Mouse (Mus musculus) midbrain, embryonic 16.5 days (tissue): ENCODE measurements at regions not wholly inside any gene's neighbourhood (a gene's known extent, or its start where the extent isn't known, plus 50 kb on each side); places are given as distances from the start of the nearest gene placed in this dataset.

Experiments
- ATAC-seq: fragments of 200-750 bp; cut with Nextera tagmentation; 2 replicates; pipeline ENCODE4 v1.8.0; 2017; ENCODE audit warnings: moderate TSS enrichment
- H3K27ac ChIP-seq: fragments of 300-500 bp; sonication (generic); 2 replicates; pipeline ENCODE4 v1.5.1; 2014; ENCODE audit warnings: mild to moderate bottlenecking, low read length, mixed read lengths
- H3K27me3 ChIP-seq: fragments of 300-500 bp; sonication (generic); 2 replicates; pipeline ENCODE4 v1.6.1; 2014; ENCODE audit warnings: low read depth, low read length, mixed read lengths; ENCODE audit not compliant: control insufficient read depth, insufficient read depth
- H3K36me3 ChIP-seq: fragments of 300-500 bp; sonication (generic); 2 replicates; pipeline ENCODE4 v1.6.1; 2014; ENCODE audit warnings: mild to moderate bottlenecking, low read length, moderate library complexity, mixed read lengths; ENCODE audit not compliant: control insufficient read depth, insufficient read depth
- H3K4me1 ChIP-seq: fragments of 300-500 bp; sonication (generic); 2 replicates; pipeline ENCODE4 v1.6.1; 2014; ENCODE audit warnings: mild to moderate bottlenecking, low read length, mixed read lengths; ENCODE audit not compliant: control insufficient read depth, insufficient read depth
- H3K4me2 ChIP-seq: fragments of 300-500 bp; sonication (generic); 2 replicates; pipeline ENCODE4 v1.6.1; 2014; ENCODE audit warnings: mild to moderate bottlenecking, low read length, mixed read lengths
- H3K4me3 ChIP-seq: fragments of 300-500 bp; sonication (generic); 2 replicates; pipeline ENCODE4 v1.5.1; 2014; ENCODE audit warnings: low read depth, mild to moderate bottlenecking, low read length, moderate library complexity, mixed read lengths
- H3K9ac ChIP-seq: fragments of 300-500 bp; sonication (generic); 2 replicates; pipeline ENCODE4 v1.6.1; 2014; ENCODE audit warnings: low read depth, low read length, mixed read lengths
- H3K9me3 ChIP-seq: fragments of 300-500 bp; sonication (generic); replicated peaks from 2 replicates; pipeline ENCODE4 v1.6.1; 2014; ENCODE audit warnings: mild to moderate bottlenecking, low read length, mixed read lengths; ENCODE audit not compliant: control insufficient read depth, poor library complexity, severe bottlenecking
- WGBS: fragments of 180-500 bp; shearing (Covaris S2); extraction: QIAGEN DNeasy Blood & Tissue Kit; methylation state at CpG from one replicate; pipeline ENCODE4 v1.1.7; 2014; 5-methylcytosine and 5-hydroxymethylcytosine counted together

DNA sequence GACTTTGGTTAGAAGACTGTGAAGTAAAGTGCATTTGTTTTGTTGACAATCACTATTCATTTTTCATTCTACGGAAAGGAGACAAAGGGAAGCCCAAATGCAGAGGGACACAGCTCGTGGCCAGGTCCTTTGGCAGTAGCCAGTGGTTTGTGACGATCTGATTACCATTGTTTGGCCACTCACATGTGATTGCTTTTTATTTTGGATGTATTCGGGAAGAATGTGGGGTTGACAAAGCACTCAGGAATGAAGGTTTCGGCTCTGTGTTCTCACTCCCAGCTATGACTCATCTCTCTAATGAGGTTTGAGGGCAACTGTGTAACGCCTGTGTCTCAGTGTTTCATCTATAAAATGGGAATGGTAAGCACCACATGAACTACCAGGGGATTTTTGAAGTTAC, 234.5 kb upstream of the Gm15217 start:
- Histone ChIP-seq H3K4me3 (no peak overlapping the region), H3K27ac (no peak overlapping the region), H3K36me3 (no peaks in the 10 kb centered on the region), H3K4me1 (no peaks in the 10 kb centered on the region; the same call in 1 of the 2 replicates), H3K9me3 (no peaks in the 10 kb centered on the region), H3K9ac (no peak overlapping the region), H3K4me2 (no peak overlapping the region), H3K27me3 (no peaks in the 10 kb centered on the region)
- 45% methylated on average over 6 of the region's 6 CpGs for WGBS
- no peak for ATAC-seq

DNA sequence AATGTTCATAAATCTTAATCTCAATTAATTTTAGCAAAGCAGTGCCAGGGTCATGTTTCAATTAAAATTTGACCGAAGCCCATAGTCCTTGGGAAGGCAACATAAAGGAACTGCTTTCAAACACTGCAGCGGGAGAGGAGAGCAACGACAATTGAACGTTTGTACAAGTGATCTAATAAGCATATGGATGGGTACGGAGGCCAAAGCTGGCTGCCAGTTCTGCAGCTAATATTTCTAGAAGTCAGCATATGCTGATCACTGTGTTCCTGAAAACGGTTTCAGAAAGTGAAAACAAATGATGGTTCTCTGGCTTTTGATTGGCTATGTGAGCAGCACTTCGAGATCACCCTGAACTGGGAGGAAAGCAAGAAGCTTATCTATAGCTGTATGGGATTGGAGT, 233.6 kb upstream of the Gm15217 start:
- Histone ChIP-seq H3K4me2 (no peak overlapping the region), H3K4me1 (no peaks in the 10 kb centered on the region; the same call in 1 of the 2 replicates), H3K27me3 (no peaks in the 10 kb centered on the region)

DNA sequence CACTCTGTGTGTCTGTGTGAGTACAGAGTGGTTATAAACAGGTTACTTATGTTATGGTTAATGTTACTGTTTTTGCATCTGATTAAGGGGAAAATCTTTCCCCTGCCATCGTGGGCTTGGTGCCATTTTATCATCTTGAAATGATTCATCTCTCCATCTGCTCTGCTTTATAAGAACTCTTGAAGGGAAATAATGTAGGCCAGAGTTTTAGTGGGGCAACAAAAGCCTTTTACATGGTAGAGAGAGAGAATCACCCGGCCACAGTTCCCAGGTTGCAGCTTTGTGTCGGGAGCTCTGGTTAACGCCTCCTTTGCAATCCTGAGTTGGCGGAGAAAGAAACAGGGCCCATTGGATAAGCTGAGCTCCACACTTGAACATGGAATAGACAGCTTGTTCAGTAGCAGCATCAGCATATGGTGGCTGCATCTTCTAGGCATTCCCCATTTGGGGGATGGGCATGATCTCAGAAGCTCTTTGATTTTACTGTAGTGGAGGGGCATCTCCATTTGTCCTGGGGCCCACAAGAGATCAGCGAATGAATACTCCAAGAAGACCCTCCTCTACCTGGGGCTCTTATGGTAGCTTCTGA, 230.0 kb upstream of the Gm15217 start:
- Histone ChIP-seq H3K36me3 (no peaks in the 10 kb centered on the region), H3K27me3 (no peaks in the 10 kb centered on the region), H3K9ac (no peak overlapping the region), H3K4me1 (no peaks in the 10 kb centered on the region; the same call in 1 of the 2 replicates), H3K27ac (no peak overlapping the region), H3K4me2 (no peak overlapping the region), H3K9me3 (no peaks in the 10 kb centered on the region), H3K4me3 (no peak overlapping the region)
- no peak for ATAC-seq
- WGBS, result 79% methylated on average over 6 of the region's 6 CpGs

More for the DNA sequence above, 233.6 kb upstream of the Gm15217 start:
- ATAC-seq, result no peak
- Histone ChIP-seq H3K27ac (no peak overlapping the region), H3K9me3 (no peaks in the 10 kb centered on the region), H3K36me3 (no peaks in the 10 kb centered on the region), H3K4me3 (no peak overlapping the region), H3K9ac (no peak overlapping the region)
- WGBS, result 47% methylated on average over 7 of the region's 7 CpGs

DNA sequence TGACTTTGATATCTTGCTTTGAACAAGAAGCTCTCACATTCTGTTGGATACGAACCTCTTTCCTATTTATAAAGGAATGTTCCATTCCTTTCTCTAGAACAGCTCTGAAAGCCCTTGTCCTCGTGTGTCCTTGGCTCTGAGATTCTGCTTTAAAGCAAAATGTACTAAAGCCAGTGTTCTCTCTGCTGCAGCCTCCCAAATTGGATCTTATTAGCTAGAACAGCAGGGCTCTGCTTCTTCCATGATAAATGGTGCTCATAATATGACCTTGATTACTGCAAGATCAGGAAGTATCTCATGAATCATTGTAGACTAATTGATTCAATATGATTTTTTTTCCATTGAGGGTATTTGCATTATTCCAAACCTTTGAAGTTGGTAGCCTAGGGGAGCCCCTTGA, 220.5 kb upstream of the Gm15217 start:
- no peaks in the 10 kb centered on the region for H3K27me3 ChIP-seq
- no peaks in the 10 kb centered on the region for H3K4me1 ChIP-seq
- no peak overlapping the region for H3K27ac ChIP-seq
- no peak overlapping the region for H3K4me3 ChIP-seq
- 72% methylated on average over 2 of the region's 2 CpGs for WGBS
- H3K9me3 ChIP-seq, result no peaks in the 10 kb centered on the region
- no peak overlapping the region for H3K4me2 ChIP-seq
- no peaks in the 10 kb centered on the region for H3K36me3 ChIP-seq
- no peak for ATAC-seq
- H3K9ac ChIP-seq, result no peak overlapping the region

DNA sequence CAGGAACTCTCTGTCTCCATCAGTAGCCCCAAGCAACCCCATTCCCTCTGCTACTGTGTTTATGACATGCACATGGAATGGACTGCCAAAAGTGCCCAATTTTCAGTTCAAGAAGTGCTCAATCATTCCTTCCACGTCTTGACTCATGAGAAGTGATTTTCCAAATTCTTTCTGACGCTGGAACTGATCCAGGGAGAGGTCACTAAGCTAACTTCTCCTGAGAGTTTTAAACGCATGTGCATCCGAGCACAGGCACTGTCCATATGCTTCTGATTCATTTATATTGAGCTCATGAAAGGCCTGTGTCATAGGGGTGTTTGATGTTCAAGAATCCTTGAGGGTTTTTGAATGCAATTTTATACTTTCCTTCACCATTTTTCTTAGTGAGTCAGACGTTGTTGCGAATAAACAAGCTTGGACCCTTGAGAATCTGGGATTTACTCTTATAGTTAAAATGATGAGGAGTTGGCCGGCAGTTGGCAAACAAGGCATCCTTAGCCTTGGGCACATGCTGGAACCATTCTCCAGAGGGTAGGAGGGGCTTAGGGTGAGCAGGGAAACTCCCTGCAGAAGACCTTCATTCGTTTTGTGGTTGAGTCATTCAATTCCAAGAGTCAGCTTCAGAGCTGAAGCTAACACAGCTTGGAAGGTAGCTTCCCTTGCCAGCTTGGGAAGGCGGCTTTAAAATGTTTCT, 206.9 kb upstream of the Gm15217 start:
- no peak overlapping the region for H3K4me3 ChIP-seq
- no peaks in the 10 kb centered on the region for H3K9me3 ChIP-seq
- no peaks in the 10 kb centered on the region for H3K36me3 ChIP-seq
- H3K9ac ChIP-seq, result no peak overlapping the region
- H3K4me2 ChIP-seq, result no peak overlapping the region
- H3K4me1 ChIP-seq, result no peaks in the 10 kb centered on the region
- 59% methylated on average over 9 of the region's 9 CpGs for WGBS
- H3K27ac ChIP-seq, result no peak overlapping the region
- ATAC-seq, result no peak
- H3K27me3 ChIP-seq, result no peaks in the 10 kb centered on the region

DNA sequence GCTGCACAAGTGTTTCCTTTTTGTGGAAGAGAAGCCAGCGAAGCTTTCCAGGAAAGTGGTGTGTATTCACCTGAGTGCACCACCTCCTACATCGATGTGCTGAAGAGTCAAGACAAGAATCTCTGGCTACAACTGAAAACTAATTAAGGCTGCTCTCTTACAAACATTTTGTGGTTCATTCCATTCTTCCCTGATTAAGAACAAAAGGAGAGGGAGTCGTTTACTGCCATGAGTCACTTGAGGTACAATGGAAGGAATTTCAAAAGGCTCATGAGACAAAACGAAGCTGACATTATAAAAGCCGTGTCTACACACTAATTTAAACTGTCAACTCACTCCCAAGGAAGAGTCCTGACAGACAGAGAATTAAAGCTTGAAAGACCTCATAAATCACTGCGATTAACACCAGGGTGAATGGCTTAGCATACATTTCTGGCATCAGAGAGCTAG, 206.3 kb upstream of the Gm15217 start:
- H3K27ac ChIP-seq, result no peak overlapping the region
- H3K4me3 ChIP-seq, result no peak overlapping the region
- WGBS, result 25% methylated on average over 6 of the region's 6 CpGs
- H3K9me3 ChIP-seq, result no peaks in the 10 kb centered on the region
- H3K36me3 ChIP-seq, result no peaks in the 10 kb centered on the region
- ATAC-seq, result no peak
- H3K4me1 ChIP-seq, result no peaks in the 10 kb centered on the region
- H3K4me2 ChIP-seq, result no peak overlapping the region
- H3K9ac ChIP-seq, result no peak overlapping the region
- no peaks in the 10 kb centered on the region for H3K27me3 ChIP-seq

DNA sequence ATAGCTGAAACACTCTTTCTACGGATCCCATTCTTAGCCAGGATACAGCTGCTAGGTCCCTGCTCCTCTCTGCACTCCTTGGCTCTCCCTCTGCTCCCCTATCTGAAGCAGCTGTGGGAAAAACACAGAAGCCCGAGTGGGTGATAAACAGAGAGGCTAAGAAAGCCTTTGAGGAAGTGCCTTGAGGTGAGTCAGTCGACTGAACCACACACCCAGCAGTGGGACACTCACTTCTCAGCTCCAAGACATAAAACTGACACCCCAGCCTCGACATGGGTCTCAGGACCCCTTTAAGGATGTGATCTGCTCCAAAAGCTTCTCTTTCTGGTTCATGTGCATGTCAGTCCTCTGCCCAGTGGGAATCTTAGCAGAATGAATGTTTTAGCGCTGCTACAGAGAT, 204.8 kb upstream of the Gm15217 start:
- H3K4me3 ChIP-seq, result no peak overlapping the region
- no peaks in the 10 kb centered on the region for H3K4me1 ChIP-seq
- no peak for ATAC-seq
- no peak overlapping the region for H3K27ac ChIP-seq
- no peaks in the 10 kb centered on the region for H3K36me3 ChIP-seq
- H3K9me3 ChIP-seq, result no peaks in the 10 kb centered on the region
- WGBS, result 63% methylated on average over 5 of the region's 5 CpGs
- H3K9ac ChIP-seq, result no peak overlapping the region
- no peaks in the 10 kb centered on the region for H3K27me3 ChIP-seq
- no peak overlapping the region for H3K4me2 ChIP-seq

DNA sequence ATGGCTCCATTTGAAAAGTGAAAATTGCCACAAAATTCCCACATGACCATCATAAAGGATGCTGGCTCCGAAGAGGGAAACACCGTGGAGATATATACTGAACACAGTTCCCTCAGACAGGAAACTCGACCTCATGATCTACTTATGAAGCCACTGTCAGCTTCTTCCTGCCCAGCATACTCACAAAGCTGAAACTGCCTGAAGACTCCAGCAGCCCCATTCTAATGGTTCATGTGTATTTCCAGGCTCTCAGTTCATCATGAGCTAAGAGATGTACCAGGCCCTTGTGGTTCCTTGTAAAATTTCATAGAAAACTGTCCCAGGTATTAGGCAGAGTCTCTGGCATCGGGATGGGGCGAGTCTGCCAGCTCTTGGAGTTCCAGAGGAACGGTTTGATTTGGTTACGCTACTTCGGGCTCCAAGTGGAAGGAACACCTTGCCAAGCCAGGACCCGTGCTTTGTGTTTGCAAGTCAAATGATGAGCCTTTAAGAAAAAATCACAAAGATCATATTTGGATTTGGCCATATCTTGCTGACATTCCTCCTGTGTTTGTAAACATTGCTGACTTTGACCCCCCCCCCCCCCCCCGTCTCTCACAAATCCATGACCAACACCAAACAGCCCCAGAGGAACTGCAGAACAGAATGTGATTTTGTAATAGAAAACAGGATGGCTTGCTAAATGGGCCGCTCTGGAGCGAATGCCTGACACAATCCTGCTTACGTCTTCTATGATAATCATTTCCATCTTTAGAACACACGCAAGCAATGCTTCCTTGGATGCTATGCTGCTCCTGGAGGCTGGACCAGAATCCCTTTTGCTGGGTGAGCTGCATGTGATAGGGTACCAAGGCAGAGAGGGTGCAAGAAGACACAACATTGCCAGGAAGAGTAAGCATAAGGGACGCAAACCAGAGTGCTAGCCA, 203.7 kb upstream of the Gm15217 start:
- no peak overlapping the region for H3K9ac ChIP-seq
- no peaks in the 10 kb centered on the region for H3K9me3 ChIP-seq
- no peak for ATAC-seq
- H3K36me3 ChIP-seq, result no peaks in the 10 kb centered on the region
- 90% methylated on average over 15 of the region's 15 CpGs for WGBS
- no peak overlapping the region for H3K27ac ChIP-seq
- no peaks in the 10 kb centered on the region for H3K27me3 ChIP-seq
- no peak overlapping the region for H3K4me3 ChIP-seq
- no peak overlapping the region for H3K4me2 ChIP-seq
- no peaks in the 10 kb centered on the region for H3K4me1 ChIP-seq

DNA sequence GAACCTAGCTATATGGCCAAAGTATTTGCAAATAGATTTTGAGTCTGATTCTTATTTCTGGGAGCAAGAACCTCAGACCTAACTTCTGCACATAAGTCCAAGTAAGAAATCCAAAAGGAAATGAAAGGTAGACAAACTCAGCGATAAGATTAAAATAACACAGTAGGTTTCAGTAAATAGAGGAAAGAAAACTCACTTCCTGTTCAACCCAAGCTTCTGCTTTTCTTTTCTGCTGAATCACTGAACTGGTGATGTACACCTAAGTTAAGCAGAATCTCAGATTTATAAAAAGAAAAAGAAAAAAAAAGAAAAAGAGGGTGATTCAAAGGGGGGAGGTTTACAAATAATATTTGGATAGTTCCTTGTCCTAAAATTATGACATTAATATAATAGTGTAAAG, 200.2 kb upstream of the Gm15217 start:
- H3K9me3 ChIP-seq, result no peaks in the 10 kb centered on the region
- H3K27me3 ChIP-seq, result no peaks in the 10 kb centered on the region
- no peak overlapping the region for H3K9ac ChIP-seq
- ATAC-seq, result no peak
- H3K4me3 ChIP-seq, result no peak overlapping the region
- H3K4me1 ChIP-seq, result no peaks in the 10 kb centered on the region
- no peak overlapping the region for H3K4me2 ChIP-seq
- 91% methylated on average over 1 of the region's 1 CpGs for WGBS
- no peaks in the 10 kb centered on the region for H3K36me3 ChIP-seq
- H3K27ac ChIP-seq, result no peak overlapping the region
